Comparison of ENCODE assay signal across 24 mouse cellular contexts in the genomic region with DNA sequence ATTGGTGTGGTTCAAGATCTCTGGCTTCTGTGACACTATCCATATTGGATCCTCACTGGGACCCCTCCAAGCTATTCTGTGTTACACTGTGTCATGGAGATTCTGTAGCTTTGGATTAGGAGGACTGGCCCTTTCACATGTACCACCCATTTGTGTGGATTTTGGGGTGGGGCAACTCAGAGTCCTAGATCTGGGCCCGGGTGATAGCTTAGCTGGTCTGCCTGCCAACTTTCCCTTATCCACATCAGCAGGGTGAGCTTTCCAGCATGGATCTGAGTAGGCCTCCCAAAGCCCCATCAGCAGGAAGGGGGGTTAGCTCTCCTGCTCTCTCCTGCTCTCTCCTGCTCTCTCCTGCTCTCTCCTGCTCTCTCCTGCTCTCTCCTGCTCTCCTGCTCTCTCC.
A peak's percentile ranks its signal among the peaks of the same experiment; 100 is the strongest.
DNase-seq lines count a peak whose midpoint lies in the region; ATAC-seq lines count a peak whose summit lies in the region.
"Had no signal": no experiment of that assay in that cellular context is flagged by ENCODE, and none has a peak within 500 bp of the region (broad histone marks: within the 10 kb centered on the region; RNA-seq: fewer than 3 reads in every experiment).

No protein-coding gene starts in this region.

- peak; percentile 91 for DNase-seq in heart, adult 11 months
- DNase-seq in heart, embryonic 10.5 days (ENCODE audit: low spot score) = no peak
- DNase-seq in heart, postnatal 10 days = peak; percentile 15 to 25
- DNase-seq in heart, postnatal 14 days = no peak
- peak; percentile 21 for DNase-seq in midbrain, embryonic 11.5 days (ENCODE audit: low spot score, missing footprints)
- DNase-seq: adrenal gland, adult 8-10 months; adrenal gland, postnatal 14 days; adrenal gland, postnatal 36 days; B cell, adult 2 months; cerebellum, adult 11-12 months; cerebellum, adult 2 months; cerebellum, adult 9-10 months; cerebellum, postnatal 10 days; cerebellum, postnatal 25 days had no signal

- H3K4me2 ChIP-seq in midbrain, embryonic 11.5 days = no peak overlapping the region
- no peak overlapping the region for H3K4me2 ChIP-seq in midbrain, embryonic 16.5 days (ENCODE audit: low read length)
- H3K4me2 ChIP-seq: embryonic facial prominence, embryonic 12.5 days; forebrain, embryonic 13.5 days; forebrain, embryonic 15.5 days had no signal

- no peaks in the 10 kb centered on the region for H3K36me3 ChIP-seq in heart, embryonic 10.5 days
- no peaks in the 10 kb centered on the region for H3K36me3 ChIP-seq in midbrain, embryonic 11.5 days (ENCODE audit: control insufficient read depth, insufficient read depth, low read length)
- H3K36me3 ChIP-seq in midbrain, embryonic 16.5 days (ENCODE audit: control insufficient read depth, insufficient read depth, low read length) = no peaks in the 10 kb centered on the region
- H3K36me3 ChIP-seq: embryonic facial prominence, embryonic 10.5 days; embryonic facial prominence, embryonic 12.5 days; forebrain, embryonic 15.5 days; G1E had no signal

- no peak for ATAC-seq in midbrain, embryonic 11.5 days (ENCODE audit: low FRiP score)
- no peak for ATAC-seq in midbrain, embryonic 16.5 days
- ATAC-seq: activated CD4-positive, CD25-positive, alpha-beta regulatory T cell, adult 4 months; CD4-positive, CD25-positive, alpha-beta regulatory T cell, adult 4 months; forebrain, embryonic 13.5 days; forebrain, embryonic 15.5 days; Patski had no signal

- WGBS in heart, embryonic 10.5 days = 71% methylated on average over 1 of the region's 1 CpGs
- 72% methylated on average over 1 of the region's 1 CpGs for WGBS in midbrain, embryonic 11.5 days
- WGBS in midbrain, embryonic 16.5 days = 94% methylated on average over 1 of the region's 1 CpGs

- H3K9ac ChIP-seq in midbrain, embryonic 11.5 days (ENCODE audit: low read length) = no peak overlapping the region
- H3K9ac ChIP-seq in midbrain, embryonic 16.5 days (ENCODE audit: low read depth, low read length) = no peak overlapping the region
- H3K9ac ChIP-seq: embryonic facial prominence, embryonic 12.5 days; forebrain, embryonic 13.5 days; forebrain, embryonic 15.5 days had no signal

- H3K27me3 ChIP-seq in heart, embryonic 10.5 days (ENCODE audit: insufficient read depth, poor library complexity, severe bottlenecking) = no peaks in the 10 kb centered on the region
- H3K27me3 ChIP-seq in midbrain, embryonic 11.5 days (ENCODE audit: control insufficient read depth, insufficient read depth, low read length) = no peaks in the 10 kb centered on the region
- H3K27me3 ChIP-seq in midbrain, embryonic 16.5 days (ENCODE audit: control insufficient read depth, insufficient read depth, low read depth, low read length) = no peaks in the 10 kb centered on the region
- H3K27me3 ChIP-seq: CH12.LX; embryonic facial prominence, embryonic 12.5 days; forebrain, embryonic 13.5 days; forebrain, embryonic 15.5 days had no signal

- no peak overlapping the region for H3K4me3 ChIP-seq in heart, embryonic 10.5 days
- H3K4me3 ChIP-seq in midbrain, embryonic 11.5 days (ENCODE audit: low read depth, low read length) = no peak overlapping the region
- no peak overlapping the region for H3K4me3 ChIP-seq in midbrain, embryonic 16.5 days (ENCODE audit: low read depth, low read length)
- H3K4me3 ChIP-seq: embryonic facial prominence, embryonic 10.5 days; embryonic facial prominence, embryonic 12.5 days; forebrain, embryonic 13.5 days; forebrain, embryonic 15.5 days had no signal

- no peaks in the 10 kb centered on the region; the same call in 1 of the 2 replicates for H3K9me3 ChIP-seq in heart, embryonic 10.5 days
- no peaks in the 10 kb centered on the region for H3K9me3 ChIP-seq in midbrain, embryonic 11.5 days (ENCODE audit: control insufficient read depth, low read length)
- H3K9me3 ChIP-seq in midbrain, embryonic 16.5 days (replicated peaks; ENCODE audit: control insufficient read depth, low read length, poor library complexity, severe bottlenecking) = no peaks in the 10 kb centered on the region
- H3K9me3 ChIP-seq: embryonic facial prominence, embryonic 12.5 days; forebrain, embryonic 13.5 days; forebrain, embryonic 15.5 days; G1E had no signal

- H3K27ac ChIP-seq in heart, embryonic 10.5 days = no peak overlapping the region
- H3K27ac ChIP-seq in midbrain, embryonic 11.5 days (ENCODE audit: low read depth, low read length) = no peak overlapping the region
- no peak overlapping the region for H3K27ac ChIP-seq in midbrain, embryonic 16.5 days (ENCODE audit: low read length)
- H3K27ac ChIP-seq: embryonic facial prominence, embryonic 12.5 days; forebrain, embryonic 13.5 days; forebrain, embryonic 15.5 days had no signal

- H3K4me1 ChIP-seq in heart, embryonic 10.5 days = no peaks in the 10 kb centered on the region
- no peaks in the 10 kb centered on the region for H3K4me1 ChIP-seq in midbrain, embryonic 11.5 days (ENCODE audit: control insufficient read depth, insufficient read depth, low read length)
- no peaks in the 10 kb centered on the region for H3K4me1 ChIP-seq in midbrain, embryonic 16.5 days (ENCODE audit: control insufficient read depth, insufficient read depth, low read length)
- H3K4me1 ChIP-seq: embryonic facial prominence, embryonic 10.5 days; embryonic facial prominence, embryonic 12.5 days; forebrain, embryonic 13.5 days; forebrain, embryonic 15.5 days had no signal

- intact Hi-C loops in heart, postnatal 10 days (cut with DNase I) = no loop called here
- intact Hi-C loops in heart, postnatal 14 days (cut with DNase I) = no loop called here

Comparison
In these comparisons a context has a peak if more than half of its experiments do, and no peak if none do; other contexts are left out.
1. DNase-seq: peak in heart, adult 11 months (single experiment), heart, postnatal 10 days (2 of 2) and midbrain, embryonic 11.5 days (single experiment); none in heart, embryonic 10.5 days (single experiment) and heart, postnatal 14 days (0 of 2).